Mouse (Mus musculus) kidney, adult 2 months (tissue): ENCODE measurements around the gene Pnpo.

Source experiments
- CTCF ChIP-seq: fragments of 200-500 bp; conservative IDR thresholded peaks from 2 replicates; pipeline ENCODE4 v1.5.1; 2011; ENCODE audit warnings: low read depth, mild to moderate bottlenecking, control low read depth, low read length, moderate library complexity, mixed read lengths; ENCODE audit not compliant: insufficient read depth, insufficient read length
- POLR2A ChIP-seq: fragments of 200-500 bp; IDR thresholded peaks from one replicate; pipeline ENCODE4 v1.6.1; 2011; ENCODE audit warnings: low read depth, low read length, control low read depth

DNA sequence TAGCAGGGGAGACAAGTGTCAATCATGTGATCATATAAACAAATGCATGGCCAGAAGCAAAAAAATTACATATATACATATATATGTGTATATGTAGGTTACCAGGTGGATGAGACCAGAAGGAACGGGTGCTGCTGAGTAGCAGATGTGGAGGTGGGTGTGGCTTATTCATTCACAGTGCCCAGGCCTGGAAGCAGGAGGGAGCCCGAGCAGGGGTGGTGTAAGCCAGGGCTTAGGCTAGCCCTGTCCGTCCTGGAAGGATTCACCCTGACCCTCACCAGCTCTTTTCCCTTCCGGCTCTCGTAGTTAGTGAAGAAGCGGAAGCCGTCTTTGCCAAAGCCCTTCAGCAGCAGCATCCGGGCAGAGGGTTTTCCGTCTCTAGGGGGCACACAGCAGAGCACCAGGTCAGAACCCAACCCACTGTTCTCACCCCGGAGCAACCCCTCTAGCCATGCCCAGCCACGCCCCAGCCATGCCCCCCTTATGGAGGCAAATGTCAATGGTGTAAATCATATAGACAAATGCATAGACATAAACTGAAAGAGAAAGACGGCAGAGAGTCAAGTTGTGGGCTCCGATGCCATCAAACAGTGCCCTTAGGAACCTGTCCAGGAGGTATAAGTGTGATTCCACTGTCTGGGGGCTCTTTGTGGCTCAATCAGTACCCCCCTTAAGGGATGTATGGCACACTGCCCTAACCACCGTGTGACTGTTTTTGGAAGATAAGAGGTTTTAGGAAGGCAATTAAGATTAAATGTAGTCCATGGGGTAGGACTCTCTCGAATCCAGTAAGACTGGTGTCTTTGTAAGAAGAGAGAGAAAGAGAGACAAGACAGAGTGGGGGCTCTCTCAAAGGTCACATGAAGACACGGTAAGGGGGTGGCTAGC is 3.0 kb downstream of the Pnpo start:
- no peak for TF ChIP-seq POLR2A
- no peak for TF ChIP-seq CTCF
